Mouse (Mus musculus) layer of hippocampus, adult 11-12 months (tissue): ENCODE measurements around the gene Dyrk3.
A peak's percentile ranks its signal among the peaks of the same experiment; 100 is the strongest.
"Not testable (repeated sequence)": the region's sequence is repeated elsewhere in the genome, so short reads cannot be mapped to it uniquely, and the experiment has no call there.

Source experiments
- DNase-seq: peaks from one replicate; pipeline ENCODE4 v3.0.0; 2022; ENCODE audit warnings: low spot score

Dyrk3 gene

DNA sequence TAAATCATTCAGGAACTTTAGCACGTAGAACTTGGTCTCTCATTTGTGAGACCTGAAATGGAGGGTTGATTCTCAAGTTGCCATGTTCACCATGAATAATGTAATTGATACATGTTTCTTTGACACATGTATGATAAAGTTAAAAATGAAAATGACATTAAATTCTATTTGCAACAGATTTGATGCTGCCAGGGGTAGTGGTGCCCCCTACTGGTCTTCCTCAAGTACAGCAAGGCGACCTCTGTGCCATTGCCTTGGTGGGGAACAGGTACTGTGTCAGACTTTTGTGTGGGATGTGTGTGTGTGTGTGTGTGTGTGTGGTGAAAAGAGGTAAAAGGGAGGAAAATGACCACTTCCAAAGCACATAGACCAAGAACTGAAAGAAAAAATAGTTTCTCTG is 17.3 kb upstream of the Dyrk3 start:
- peak; percentile 33 for DNase-seq

DNA sequence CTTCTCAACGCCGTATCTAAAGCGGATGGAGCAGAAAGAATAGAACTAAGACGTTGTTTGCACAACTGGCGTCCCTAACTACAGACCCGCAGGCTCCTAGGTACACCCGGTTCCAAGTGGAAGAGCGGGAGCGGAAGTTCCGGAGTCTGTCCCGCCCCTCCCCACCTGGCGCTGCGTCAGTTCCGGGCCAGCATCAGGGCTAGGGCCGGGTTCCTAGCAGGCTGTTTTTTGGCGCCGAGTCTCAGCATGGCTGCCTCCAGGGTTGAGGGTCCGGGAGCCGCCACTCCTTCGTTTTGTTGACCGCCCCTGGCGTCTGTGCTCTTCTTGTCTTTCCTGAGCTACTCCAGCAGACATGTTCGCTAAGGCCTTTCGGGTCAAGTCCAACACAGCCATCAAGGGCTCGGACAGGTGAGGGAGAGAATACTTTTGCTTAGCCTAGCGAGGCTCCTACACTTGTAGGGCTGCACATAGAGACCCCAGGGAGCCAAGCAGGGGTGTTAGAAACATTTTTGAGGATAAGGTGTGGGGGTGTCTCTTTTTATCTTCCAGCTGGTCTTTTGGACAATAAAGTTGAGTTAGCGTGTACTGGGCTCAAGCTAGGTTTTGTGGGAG is 15.0 kb upstream of the Dyrk3 start, which contains the start of gene Eif2d:
Eif2d (plus strand) TSS at position 164 of the 612 bp plus-strand sequence.
- DNase-seq, result peak; percentile 87

DNA sequence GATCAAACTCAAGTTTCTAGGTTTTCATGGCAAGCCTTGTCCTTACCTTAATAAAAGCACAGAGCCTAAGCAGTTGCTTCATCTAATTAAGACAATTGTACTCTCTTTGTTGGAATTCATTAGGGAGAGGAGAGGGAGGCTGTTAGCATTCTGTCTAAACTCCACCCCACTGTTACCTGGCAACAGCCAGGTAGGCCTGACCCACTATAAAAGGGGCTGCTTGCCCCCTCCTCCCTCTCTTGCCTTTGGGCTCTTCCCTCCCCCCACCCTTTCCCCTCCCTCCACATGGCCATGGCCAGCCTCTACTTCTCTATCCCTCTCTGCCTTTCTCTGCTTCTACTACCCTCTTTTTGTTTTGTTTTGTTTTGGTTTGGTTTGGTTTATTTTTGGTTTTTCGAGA is 11.4 kb upstream of the Dyrk3 start:
- no peak for DNase-seq

DNA sequence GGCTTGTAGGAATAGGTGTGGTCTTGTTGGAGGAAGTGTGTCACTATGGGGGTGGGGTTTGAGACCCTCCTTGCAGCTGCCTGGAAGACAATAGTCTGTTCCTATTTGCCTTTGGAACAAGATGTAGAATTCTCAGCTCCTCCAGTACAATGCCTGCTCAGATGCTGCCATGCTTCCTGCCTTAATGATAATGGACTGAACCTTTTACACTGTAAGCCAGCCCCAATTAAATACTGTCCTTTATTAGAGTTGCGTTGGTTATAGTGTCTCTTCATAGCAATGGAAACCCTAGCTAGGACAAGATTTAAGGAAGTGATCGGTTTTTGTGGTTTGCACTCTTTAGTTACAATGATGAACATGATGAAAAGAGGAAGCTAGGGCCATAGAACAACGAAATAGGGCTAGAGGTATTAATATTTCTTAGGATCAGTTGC is 8.1 kb upstream of the Dyrk3 start:
- DNase-seq, result no peak

DNA sequence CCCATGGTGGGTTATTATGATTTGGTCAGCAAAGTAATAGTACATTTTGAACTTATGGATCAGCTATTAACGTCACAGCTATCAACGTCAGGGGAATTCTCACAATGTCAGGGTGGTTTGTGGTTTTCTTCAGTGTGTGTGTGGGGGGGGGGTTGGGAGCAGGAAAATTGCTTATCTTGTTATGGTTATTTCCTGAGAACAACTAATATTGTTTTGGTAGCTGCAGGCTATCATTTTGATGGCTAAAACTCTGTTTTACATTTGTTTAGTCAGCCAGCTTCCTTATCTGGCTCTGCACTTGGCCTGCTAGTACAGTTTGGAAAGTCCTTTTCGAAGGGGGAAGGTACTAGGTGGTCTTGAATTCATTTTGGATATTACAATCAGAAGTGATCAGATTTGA is 7.1 kb upstream of the Dyrk3 start:
- not testable (repeated sequence) for DNase-seq

DNA sequence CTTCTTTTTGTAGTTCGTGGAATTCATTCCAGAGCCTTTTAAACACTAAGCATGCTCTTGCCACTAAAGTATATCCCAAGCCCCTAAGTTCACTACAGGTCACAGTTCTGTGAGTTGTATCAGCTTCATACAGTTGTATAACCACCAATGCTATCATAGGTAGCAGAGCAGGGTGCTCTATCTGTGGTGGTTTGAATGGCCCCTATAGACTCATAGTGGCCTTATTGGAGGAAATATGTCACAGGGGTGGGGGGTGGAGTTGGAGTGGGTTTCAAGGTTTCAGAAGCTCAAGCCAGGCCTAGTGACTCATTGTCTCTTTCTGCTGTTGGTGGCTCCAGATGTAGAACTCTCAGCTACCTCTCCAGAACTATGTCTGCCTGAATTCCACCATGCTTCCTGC is 4.3 kb upstream of the Dyrk3 start:
- no peak for DNase-seq

DNA sequence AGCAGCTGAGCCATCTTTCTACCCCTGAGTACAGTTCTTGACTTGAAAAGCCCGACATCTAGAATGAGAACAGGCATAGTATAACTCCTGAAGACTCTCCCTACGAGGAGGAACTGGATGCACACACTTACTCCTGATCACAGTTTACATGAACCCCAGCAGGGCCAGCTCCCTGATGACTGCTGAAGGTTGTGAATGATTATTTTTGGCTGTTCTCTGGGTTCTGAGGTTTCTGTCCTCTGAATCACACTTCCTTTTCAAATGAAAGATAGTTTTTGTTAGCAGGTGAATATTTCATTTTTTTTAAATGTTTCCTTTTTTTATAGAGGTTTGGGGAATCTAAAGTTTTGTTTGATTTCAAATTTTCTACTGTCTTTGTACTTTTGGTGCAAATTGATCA is 3.3 kb upstream of the Dyrk3 start:
- DNase-seq, result no peak

DNA sequence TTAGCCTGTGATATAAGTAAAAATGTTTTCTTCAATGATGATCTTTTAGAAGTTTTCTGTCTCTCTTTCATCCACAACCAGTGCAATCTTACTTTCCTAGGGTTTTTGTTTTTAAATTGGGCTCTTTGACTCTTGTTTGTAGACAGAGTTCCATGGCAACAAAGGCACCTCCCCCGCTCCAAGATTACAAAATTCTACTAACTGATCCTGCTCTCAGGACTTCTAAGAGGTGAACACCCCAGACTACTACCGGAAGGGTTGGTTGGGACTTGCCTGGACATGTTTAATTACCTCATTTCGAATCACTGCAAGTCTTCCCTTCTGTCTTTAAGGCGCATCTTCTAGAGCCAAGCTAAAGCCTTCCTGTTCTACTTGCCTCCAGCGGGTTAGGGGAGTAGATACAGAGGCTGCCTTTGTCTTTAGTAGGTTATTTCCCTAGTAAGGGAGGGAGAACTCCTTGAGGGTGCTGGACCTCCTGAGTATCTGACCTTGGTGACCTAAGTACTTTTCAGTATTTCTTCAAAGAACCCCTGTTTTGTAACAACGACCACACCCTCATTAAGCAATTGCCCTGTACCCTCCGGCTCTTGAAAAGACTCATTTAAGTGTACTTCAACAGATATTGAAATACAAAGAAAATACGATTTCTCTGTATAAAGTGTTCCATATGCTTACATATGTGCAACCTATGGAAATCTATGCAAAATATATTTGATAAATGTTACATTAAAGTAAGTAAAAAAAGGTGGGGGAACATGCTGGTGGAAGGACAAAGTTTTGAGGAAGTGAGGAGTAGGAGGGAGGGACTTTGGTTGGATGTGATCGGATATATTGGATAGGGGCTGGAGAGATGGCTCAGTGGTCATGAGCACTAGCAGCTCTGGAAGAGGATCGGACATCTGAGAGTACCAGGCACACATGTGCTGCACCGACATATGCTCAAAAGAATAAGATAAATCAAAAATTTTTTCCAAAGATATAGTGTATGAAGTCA is 1.3 kb upstream of the Dyrk3 start:
- no peak for DNase-seq

DNA sequence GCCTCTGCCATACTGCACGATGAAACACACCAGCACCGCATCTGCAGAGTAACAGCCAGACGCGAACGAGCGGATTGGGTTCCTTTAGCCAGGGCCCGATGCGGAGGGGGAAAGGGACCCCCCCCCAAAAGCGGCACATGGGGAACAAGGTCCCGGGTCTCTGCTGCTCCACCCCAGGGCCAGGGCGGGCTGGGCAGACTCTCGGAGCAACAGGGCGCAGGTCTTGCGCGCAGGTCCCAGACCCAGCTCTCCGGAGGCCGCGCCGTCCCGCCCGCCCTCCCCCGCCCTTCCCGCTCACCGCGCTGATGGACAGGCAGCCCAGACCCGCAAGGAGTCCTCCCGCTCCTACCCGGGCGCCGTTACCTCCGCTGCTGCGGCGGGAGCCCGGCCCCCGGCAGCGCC is 422 bp downstream of the Dyrk3 start:
- DNase-seq, result no peak

DNA sequence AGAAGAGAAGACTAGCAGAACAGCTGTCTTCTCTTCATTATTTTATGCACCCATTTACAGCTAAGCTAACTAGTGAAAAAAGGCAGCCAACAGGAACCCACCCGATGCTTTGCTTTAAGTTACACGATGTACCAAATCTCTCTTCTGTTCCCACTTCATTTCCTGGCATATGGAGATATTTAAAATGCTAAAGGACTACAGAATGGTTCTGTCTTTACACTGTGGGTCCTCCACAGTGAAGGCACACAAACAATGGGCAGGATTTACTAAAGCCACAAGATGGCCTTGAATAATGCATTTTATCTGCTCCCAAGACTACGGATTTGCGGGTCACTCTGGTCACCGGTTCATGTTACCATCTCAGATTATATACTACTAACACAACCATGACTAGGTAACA is 1.0 kb downstream of the Dyrk3 start:
- no peak for DNase-seq

DNA sequence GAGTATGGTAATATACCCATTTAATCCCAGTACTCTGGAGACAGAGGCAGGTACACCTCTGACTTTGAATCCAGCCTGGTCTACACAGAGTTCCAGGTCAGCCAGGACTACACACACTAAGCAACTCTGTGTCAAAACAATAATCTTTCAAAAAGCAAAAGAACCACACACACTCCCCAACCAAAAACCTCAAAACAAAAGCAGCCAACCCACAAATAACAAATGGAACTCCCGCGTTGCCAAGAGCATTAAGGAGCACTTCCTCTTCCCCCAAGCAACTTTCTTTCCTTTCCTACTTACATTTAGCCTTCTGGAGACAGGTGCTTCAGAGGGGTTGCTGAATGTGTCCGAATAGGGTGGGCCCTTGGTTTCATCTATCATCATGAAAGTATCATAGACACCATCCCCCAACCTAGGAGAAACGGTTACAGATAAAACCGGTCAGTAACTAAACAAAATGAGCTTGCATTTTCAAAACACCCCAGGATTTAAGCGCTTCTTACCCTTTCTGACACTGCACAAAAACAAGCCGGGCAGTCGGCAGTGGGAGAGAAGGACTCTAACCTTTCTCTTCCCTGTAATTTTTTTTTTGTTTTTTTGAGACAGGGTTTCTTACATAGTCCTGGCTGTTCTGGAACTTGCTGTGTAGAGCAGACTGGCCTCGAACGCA is 2.0 kb downstream of the Dyrk3 start:
- no peak for DNase-seq

DNA sequence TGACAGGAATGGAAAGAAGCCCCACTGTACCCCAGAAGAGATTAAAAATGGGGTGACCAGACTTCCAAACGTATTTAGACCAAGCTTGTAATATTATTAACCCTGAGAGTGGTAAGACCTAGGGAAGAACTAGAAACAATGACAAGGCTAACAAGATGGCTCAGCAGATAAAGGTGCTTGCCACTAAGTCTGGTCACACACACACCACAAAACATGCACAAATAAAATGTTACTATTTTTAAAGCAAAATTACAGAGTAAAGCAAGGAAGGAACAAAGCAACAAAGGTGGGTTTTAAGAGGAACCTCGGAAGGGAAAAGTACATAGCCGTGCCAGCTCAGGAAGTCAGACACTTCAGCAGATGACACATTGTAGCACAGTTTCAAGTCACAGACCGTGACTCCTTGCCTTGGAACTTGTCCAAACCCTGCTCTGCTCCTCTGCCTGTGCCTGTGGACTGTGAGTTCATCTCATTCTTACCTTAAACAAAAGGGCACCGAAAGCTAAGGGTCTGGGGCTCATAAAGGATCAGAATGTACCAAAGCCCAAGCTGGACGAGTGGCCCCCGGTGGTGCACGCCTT is 3.1 kb downstream of the Dyrk3 start:
- no peak for DNase-seq

DNA sequence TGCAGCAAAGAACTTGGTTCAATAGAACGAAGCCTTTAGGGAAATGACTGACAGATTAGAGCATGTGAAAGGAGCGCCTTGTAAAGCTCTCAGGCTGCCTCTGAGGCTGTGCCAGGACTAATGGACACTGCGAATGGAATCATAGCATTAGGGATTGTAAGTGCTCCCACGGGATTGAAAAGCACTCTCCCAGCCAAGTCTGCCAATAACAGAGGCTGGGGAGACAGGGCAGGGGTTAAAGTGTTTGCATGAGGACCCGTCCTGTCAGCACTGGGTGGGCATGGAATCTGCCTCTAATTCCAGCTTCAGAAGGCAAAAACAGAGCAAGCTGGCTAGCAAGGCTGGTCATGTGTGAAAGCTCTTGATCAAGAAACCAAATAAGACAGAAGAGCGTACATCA is 3.9 kb downstream of the Dyrk3 start:
- no peak for DNase-seq

DNA sequence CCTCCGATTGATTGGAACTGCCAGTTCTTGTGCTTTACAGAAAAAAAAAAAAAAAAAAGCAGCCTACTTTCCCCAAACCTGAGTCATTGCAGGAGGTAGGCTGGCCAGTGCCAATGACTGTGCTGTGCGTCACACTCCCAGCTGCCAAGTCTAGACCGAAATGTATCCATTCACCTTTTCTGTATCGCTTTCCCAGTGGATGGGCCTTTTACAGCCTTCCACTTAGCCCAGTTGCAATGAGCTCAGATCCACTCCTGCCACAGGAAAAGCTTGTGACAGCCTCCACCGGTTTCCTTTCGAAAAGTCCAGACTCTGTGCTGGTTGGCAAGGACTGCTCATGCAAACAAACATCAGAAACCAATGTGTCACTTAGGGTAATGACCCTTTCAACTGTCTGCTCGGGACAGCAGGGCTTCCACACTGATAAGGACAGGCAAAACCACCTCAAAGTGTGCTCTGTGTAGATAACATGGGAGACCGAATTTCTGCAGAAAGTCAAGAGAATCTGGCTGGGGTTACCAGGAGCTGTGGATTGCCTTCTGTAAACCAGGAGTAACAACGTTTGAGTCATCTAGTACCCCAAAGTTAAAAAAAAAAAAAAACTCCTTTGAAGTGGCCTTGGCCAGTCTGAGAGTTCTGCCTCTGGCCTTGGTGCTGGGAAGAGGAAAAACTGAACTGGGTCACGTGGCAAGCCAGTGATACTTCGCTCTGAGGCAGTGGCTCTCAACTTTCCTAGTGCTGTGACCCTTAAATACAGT is 12.0 kb downstream of the Dyrk3 start:
- DNase-seq, result peak; percentile 49

DNA sequence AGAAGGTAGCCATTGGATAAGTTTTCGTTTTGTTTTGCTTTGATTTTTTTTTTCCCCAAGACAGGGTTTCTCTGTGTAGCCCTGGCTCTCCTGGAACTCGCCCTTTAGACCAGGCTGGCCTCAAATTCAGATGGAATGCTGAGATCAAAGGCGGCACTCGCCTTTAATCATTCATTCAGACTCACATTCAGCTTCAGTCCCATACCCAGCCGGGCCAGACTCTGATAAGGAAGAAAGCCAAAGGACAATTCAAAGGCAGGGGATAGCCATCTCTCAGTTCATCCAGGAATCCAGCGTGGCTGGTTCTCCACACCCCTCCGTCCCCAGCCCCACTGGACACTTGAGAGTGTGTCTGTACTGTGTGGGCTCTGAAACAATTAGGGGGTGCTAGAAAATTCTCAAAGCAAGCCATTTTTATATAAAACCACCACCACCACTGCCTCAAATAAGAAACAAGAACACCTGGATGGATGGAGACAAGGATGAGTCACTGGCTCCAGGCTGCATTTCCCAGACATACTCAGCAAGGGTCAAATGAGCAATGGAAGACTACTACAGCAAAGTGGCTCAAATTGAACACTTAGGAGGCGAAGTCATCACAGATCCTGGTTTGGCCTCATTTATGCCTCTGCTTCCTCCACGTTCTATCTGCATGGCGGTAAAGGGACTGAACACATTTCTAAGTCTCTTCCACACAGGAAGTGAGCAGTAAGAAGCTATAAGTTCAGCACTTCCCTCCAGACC is 14.4 kb downstream of the Dyrk3 start:
- no peak for DNase-seq

DNA sequence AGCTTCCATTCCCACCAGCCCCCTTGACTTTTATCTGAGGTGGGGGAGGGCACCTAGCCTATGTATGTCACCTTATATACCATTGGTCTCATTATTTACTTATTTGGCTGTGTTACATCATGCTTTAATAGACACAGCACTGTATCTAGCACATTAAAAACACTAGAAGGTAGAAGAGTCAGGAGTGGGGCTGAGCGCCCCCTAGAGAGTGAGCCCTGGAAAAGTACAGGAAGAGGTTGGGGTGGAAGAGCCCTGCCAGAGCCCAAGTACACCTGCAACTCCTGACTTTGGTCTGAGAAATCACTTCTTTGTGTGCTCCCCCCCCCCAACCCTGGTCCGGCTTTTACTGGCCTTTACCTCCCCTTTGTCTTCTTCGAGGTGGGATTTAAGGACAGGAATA is 16.2 kb downstream of the Dyrk3 start:
- no peak for DNase-seq

DNA sequence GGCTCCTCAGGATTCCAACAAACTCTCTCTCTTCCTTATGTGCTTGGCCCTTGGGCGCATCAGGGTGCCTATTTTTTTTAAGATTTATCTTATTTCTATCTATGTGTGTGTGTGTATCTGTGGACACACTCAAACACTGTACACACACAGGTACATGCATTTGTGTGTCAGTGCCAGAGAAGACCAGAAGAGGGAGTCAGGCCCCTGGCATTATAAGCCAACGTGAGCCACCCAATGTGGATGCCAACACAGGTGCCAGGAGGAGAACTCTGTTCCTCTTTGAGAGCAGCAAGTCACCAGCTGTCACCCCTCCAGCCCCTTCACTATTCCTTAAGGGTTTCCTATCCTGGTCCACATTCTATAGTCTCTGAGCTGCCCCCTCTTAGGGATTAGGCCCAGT is 19.1 kb downstream of the Dyrk3 start:
- DNase-seq, result no peak

DNA sequence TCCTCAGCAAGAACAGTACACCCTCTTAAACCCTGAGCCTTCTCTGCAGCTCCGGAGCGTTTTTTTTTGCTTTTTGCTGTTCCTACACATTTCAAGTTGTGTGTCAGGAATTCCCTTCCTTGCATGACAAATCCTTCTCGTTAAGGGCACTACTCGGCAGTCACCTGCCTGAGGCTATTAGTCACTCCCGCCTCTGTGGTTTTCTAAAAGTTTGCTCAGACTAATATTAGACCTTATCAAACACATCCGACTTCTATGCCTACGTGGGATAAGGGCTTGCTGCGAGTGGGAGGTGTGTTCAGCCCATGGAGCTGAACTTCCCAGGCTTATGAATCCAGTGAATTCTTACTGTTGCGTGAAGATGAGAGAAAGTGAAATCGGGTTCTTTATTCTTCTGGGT is 19.6 kb downstream of the Dyrk3 start:
- no peak for DNase-seq

DNA sequence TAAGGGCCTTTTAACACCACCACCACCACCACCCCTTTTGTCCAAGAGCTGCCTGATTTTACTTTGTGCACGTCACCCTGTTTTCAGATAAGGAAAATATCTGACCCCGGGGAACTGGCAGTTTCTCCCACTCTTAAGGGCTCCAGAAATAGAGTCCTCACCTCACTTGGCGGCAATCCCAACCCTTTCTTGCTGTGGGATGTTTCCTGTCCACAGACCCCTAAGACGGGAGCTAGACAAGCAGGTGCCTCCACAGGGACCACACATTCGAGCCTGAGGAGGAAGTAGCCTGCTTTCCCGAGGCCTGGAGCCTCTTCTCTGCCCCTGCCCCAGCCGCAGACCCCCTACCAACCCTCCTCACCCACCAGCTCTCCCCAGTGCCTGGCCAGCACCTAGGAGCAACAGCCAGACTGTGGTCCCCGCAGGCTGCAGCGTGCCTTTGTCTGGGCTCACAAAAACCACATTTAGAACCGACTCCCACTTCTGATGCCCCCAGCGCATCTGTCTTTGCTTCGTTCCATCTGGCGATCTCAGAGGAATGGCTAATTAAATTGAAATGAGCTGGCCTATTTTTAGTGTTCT is 21.6 kb downstream of the Dyrk3 start:
- peak; percentile 80 for DNase-seq

DNA sequence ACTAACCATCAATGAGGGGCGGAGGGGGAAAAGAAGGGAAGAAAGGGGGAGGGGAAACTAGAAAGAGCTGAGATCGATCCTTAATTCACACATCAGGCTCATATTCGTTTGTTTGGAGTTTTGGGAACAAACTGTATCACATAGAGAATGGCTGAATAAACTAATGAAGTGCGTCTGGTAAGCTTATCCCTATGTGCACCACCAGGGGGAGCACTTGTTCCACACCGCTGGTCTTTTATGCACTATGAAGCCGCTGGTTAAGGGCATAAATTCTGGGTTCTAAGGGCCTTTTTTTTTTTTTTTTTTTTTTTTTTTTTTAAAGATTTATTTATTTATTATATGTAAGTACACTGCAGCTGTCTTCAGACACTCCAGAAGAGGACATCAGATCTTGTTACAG is 22.2 kb downstream of the Dyrk3 start:
- peak; percentile 67 for DNase-seq

DNA sequence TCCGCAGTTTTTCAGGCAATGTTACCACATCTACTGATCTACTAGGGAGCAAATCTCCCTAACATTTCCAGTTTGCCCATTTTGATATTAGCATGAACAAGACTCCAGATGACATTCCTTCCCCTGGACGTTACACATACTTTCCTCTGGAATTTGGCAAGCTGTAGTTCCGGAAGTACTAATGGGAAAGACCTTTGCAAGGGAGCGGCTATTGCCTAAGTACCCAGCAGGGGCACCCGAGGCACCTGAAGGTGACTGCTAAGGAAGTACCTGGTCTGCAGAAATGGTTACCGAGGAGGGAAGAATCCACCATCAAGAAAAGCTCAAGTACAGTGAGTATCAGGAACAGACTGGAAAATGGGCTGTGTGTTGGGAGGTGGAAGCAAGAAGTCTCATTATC is 25.6 kb downstream of the Dyrk3 start:
- DNase-seq, result no peak
